Mouse (Mus musculus) ovary, postnatal 10 days (tissue): Measurements from ENCODE around the gene N4bp2l2.

ENCODE experiments used
- DNase-seq: peaks from one replicate; pipeline ENCODE4 v3.0.0; 2022; ENCODE audit warnings: low spot score

Gene N4bp2l2

DNA sequence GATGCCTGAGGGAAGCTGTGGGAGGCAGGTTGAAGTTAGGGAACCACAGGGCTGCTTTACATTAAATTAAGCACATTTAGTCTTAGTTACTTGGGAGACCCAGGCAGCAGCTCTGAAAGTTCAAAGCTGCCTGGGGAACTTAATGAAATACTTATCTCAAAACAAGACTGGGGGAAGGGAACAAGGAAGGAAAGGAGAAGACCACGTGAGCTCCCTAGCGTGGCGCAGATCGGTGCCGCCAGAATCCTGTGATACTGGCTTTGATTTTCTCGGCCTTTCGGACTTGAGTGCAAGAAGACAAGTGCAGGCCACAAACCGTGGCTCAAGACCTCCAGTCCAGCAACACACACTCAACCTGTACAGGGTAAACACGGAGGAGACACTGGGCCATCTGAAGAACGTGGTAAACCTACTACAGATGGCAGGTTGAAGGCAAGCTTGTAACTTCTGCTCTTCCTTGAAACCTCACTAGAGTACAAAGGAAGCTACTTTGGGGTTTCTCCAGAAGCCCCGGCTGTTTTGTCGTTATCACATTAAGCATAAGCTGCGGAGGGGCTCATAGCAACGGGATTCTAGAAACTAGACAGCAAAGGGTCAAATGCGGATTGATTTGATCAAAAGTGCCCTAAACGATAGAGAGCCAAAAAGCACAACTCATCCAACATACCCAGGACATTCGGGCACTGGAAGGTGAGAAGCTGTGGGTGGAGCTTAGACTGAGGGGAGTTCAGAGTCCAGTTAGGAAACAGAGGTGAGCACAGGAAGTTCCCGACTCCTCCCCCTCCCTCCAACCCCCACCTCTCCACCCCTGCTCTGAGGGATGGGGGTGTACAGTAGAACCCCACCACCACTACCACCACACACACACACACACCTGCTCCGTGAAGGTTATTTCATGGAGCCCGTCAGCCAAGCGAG is 67.5 kb downstream of the N4bp2l2 start:
- no peak for DNase-seq

GRCm38 (mm10) chr5:150597088-150597487 is 68.9 kb downstream of the N4bp2l2 start, which contains the start of gene N4bp2l1:
Gene N4bp2l1 (minus strand): TSS chr5:150597188.
- DNase-seq, result no peak

GRCm38 (mm10) chr5:150595366-150596016 is 70.5 kb downstream of the N4bp2l2 start:
- DNase-seq, result no peak

DNA sequence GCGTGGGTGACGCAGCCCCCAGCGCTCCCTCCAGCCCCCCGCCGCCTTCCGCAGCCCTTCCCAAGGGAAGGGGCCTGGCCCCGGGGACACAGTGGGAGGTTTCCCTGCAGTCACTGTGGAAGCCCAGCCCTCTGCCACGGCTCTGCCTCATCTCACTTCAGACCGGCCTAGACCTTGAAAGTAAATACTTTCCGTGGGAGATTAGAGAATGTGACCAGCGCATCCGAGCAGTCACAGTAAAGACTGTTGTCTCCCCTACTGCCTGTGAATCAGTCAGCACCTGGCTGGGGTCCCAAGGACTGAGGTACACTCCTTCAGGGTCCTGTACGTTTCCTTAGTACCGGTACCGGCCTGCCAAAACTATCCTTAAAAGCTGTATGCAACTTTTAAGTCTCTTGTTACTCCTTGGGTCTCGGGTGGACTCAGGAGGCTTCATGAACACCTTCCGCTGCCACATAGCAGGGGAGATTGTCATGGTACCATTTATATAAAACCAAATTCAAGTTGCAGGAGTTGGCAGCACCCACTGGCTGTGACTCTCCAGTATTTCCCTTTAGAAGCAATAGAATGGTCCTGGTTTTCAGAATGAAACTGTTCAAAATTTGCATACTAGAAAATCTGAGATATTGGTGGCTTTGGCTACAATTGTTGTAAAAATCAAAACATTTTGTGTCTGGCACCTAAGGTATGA is 71.2 kb downstream of the N4bp2l2 start:
- no peak for DNase-seq

DNA sequence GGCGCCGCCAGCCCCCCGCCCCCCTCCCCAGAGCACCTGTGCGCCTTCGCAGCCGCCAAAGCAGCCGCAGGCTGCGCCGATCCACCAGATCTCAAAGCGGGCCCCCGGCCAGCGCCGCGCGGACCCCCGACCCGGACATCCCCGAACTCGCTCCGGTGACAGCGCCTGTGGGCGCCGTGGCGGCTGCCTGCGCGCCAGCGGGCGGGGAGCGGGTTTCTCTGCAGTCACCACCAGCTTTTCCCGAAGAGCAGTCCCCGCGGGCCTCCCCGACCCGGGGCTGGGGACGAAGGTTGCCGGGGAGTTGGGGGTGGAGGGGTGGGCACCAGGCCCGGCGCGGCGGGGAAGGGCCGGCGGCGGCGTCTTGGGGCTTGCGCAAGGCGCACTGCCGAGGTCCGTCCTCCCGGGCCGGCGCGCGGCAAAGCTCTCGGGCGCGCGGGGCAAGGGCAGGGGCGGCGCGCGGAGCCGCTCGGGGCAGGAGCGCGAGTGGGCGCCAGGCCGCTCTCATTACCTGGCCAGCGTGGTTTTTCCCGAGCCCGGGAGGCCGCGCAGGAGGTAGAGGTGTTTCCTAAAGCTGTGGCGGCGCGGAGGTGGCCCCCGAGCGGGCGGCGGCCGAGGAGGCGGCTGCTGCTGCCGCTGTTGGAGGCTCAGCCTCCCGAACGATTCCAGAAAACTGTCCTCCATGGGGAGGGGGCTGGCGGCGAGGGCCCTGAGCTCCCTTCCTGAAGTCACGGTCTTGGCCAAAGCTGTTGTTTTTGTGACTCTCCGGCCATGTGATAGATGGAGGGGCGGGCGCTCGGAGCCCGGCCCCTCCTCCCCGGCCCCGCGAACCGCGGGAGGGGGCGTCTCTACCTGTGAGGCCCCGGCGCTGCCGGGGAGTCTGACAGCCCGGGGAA is 72.0 kb downstream of the N4bp2l2 start:
- DNase-seq, result peak; percentile 31

DNA sequence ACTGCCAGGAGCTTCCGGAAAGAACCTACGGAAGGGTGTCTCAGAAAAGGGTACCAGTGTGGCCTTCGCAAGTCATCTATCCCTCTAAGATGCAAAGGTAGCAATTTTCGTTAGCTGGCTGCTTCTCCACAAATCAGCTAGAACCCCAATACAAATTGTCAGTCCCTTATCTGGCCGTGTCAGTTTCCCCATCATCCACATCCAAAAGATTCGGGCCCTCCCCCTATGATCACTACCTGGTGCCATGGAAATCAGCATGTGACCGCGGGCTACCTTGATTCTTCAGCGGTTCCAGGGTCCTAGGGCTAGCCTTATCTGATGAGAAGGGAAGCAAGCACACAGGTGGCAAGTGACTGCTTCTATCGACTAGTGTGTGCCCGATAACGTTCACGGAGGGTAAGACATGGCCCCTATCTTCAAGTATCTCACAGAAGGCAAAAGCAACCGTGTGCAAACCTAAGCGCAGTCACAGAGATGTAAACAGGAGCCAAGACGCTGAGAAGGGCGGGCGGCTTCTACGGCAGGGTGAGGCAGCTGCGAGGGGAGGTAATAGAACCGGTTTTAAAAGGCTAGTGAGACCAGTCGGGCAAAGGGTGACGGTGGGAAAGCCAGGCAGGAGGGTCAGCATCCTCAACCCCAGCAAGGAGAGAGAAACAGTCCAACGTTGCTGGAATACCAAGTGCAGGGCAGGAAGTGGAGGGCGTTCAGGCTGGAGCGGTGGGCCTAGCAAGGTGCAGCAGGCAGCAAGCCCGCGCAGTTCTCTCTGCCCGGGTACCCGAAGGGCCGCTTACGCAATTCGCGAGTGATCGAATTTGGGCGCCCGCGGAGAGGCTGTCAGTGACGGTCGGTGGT is 72.9 kb downstream of the N4bp2l2 start:
- DNase-seq, result no peak

- DNase-seq, result no peak
Observed at GRCm38 (mm10) chr5:150592186-150592903, 73.6 kb downstream of the N4bp2l2 start.

GRCm38 (mm10) chr5:150589945-150590344 is 76.0 kb downstream of the N4bp2l2 start:
- no peak for DNase-seq

DNA sequence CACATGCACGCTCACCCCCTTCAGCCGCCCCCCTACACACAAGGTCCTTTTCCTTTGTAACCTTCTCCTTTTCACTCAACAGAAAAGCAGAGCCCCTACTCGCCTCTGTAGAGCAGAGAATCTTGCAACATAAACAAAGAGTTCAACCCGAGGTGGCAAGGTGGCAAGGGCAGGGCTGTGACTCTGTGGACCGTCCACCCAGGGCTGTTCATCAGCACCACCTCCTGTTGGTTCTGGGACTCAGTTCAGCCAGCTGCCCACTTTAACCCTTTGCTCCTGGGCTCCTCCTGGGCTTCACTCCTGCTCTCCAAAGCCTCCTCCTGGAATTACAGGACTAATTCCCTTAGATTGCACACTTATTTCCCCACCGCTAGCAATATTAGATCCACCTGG is 81.7 kb downstream of the N4bp2l2 start:
- no peak for DNase-seq

GRCm38 (mm10) chr5:150583622-150584336 is 82.2 kb downstream of the N4bp2l2 start:
- DNase-seq, result no peak

DNA sequence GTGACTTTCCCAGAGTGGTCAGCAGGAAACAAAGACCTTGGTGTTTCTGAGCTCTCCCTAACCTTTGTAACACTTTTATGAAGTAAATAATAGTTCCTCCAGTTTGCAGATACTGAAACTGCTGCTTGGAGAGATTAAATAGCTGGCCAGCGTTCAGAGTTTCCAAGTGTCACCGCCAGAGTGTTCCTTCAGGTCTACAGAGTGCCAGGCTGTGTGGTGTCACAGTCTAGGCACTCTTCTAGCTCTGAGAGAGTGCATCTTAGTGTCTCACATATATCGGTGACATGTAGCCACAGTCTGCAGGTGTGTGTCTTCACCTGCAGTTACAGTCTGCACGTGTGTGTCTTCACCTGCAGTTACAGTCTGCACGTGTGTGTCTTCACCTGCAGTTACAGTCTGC is 82.8 kb downstream of the N4bp2l2 start:
- no peak for DNase-seq

GRCm38 (mm10) chr5:150581180-150581579 is 84.8 kb downstream of the N4bp2l2 start:
- no peak for DNase-seq

DNA sequence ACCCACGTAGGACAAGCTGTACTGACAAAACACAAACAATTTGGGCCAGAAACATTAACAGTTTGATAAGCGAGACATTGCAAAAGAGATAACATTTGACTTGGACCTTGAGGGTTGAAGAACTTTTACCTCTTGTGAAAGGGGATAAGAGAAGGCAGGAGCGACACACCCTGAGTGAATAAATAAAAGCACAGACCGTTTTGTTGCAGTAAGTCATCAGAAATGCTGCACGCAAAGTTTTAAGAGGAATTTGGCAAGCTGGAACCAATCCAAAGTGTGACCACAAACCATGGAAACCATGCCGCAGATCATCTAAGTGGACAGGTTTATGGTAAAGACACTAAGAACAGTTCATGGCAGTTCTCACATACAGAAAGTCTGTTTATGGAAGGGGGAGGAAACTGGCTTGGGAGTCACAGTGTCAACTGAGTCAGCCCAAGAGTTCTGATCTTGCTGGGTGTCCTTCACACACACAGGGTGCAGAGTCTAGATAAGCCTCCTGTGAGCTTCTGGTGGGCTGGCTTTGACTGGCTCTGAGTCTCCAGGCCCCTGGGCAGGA is 87.3 kb downstream of the N4bp2l2 start:
- no peak for DNase-seq

- DNase-seq, result no peak
Observed at GRCm38 (mm10) chr5:150576832-150577231, 89.2 kb downstream of the N4bp2l2 start.

DNA sequence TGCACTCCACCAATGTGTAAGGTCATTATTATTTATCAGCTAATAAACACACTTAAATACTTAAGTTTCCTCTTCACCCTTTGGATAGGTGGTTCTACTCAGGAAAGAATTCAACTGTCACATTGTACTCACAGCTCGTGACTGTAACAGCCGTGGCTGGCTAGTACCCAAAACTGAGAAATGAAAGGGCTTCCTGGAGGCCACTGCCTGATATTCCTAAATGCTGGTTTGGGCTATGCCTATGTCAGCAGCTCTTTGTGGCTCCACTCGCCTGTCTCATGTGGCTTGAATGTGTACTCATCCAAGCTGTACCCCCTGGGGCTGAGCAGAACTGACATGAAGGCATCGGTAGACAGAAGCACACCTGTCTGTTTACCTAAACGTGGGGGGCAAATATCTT is 91.1 kb downstream of the N4bp2l2 start:
- DNase-seq, result no peak

DNA sequence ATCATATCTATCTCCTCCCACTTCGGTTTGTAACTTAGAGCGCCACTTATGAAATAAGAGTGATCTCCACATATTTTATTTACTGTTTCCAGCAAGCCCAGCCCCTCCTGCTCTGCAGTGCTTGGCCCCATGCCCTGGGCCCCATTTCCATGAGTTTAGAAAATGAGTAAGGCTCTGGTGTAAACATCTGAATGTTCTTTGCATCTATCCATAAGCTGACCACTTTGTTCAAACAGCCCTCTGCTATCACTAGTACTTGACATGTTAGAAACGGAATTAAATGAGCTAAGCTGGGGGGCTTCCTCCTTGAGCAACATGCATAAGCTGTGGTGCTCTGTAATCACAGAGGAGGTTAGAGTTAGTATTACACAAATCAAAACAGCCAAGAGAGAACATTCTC is 91.6 kb downstream of the N4bp2l2 start:
- DNase-seq, result no peak

DNA sequence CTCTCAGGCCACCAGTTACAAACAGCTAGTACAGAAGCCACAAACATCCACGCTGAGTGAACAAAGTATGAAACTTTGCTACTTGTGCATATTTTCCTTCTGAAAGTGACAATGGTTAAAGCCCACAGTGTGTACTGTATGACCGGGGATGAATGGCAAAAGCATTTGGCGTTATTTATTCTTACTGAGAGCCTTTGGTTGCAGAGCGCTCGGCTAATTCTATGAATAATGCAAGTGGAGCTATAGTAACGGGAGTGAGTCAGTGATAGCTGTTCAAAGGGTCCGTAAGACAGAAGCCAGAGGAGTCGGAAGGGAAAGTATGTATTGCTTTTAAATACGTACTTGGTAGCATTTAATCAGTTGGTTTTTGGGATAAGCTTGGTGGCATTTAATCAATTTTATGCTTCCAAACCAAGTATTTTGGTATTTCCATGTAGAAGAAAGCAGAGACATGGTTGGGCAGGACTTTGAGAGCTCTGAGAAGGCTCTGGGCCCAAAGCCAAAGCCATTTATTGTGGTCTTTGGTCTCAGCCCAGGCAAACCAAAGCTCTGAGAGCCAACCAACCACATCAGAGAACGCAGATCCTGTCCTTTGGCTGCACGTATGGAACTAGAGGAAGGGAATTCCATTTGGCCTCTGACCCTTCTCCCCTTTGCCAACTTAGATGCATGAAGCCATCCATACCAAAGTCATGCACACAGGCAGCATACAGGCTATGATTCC is 95.3 kb downstream of the N4bp2l2 start:
- DNase-seq, result no peak

DNA sequence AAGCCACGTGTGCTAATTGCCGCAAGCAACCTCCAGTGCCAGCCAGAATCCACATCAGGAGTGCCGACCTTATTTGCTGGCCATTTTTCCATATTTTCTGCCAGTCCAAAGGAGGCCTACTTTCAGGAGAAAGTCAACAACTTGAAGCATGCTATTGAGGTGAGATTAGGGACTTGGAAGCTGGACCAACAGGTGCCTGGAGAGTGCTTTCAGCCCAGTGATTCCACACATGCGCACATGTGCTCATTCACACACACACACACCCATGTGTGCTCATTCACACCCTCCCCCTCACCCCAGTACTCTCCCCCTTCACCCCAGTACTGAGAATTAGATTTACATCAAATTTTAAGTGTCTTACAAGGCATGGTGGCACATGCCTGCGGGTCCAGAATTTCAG is 99.0 kb downstream of the N4bp2l2 start:
- DNase-seq, result no peak
